Mouse (Mus musculus) ES-CJ7 (cell line): ENCODE data around the gene Tmem158.
A peak's percentile ranks its signal among the peaks of the same experiment; 100 is the strongest.

Experiments
- DNase-seq: peaks from one replicate; pipeline ENCODE4 v3.0.0; 2011; ENCODE audit warnings: low read depth, low spot score

Tmem158 gene

DNA sequence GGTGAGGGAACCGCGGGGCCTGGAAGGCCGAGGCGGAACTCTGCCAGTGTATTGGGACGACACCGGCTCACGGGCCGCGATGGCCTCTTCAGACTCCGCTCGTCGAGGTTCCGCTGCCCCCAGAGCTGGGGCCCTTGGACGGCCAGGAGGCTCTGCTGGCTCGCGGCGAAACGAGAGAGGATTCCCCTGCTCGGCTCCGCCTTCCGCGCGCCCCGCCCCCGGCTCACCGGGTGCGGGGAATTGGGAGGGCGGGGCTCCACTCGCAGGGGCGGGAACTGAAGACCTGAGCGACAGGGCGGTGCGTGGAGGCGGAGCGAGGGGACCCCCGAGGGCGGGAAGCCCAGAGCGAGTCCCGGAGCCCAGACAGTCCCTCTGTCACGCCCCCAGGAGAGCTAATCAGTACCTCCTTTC, at the start of gene Tmem158:
Gene Tmem158 (minus strand): TSS at position 154 of the 411 bp plus-strand sequence.
- peak; percentile 81 for DNase-seq

DNA sequence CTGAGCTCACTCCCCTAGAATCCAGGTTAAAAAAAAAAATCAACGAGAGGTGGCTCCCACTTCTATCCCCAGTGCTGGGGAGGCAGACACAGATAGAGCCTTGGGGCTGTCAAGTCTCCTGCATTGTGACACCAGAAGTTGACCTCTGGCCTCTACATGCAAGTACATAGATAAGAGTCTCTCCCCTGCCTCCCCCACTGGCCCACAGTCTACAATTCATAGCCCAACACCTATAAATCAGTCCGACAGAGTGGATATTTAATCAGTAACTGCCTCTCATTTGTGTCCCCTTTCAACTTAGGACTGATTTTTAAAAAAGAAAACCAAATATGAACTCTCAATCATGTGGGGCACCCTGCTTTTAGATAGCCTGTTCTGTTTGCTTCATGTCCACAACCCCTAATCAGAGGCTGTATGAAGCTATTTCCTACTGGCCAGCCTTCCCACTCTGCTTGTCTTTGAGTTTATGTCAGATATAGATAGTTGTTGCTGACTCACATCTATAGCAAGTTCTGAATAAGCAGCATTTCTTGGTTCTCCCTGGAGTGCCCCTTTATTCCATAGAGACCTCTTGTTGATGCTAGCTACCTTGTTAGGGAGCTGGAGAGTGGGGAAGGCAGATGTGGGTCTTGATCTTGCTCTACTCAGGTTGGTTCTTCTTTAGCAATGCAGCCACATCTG, 49.3 kb upstream of the Tmem158 start:
- DNase-seq: no peak

DNA sequence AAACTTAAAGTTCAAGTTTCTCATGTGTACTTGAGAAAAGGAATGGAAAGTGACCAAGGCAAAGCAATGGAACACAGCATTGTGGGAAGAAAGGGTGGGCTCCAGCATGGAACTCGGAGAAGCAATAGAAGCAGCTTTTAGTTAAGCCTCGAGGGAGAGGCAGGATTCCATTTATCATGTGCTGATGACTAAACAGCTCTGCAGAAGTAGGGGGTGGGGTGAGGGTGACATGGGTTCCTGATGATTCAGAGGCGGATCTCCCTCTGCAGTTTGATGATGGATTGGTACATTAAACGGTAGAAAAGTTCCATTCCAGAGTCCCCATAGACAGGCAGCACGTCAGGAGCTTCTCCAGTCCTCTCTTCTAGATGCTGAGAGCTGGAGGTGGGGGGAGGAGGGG, 48.5 kb upstream of the Tmem158 start:
- no peak for DNase-seq

DNA sequence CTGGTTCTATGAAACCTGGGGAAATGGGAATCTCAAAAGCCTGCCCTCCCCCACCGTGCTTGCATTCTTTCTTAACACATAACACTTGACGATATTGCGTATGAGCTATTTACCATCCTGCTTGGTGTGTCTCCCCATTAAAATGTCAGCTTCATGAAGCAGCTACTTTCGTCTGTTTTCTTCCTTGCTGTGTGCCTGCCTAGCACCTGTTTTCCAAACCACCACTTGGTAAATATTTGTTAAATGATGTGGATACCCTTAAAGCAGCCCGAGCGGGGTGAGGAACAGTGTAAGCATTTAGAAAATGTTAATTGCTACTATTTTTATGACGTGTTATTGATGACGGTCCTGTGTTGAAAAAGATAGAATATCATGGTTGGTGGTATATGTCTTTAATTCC, 44.4 kb upstream of the Tmem158 start:
- no peak for DNase-seq

DNA sequence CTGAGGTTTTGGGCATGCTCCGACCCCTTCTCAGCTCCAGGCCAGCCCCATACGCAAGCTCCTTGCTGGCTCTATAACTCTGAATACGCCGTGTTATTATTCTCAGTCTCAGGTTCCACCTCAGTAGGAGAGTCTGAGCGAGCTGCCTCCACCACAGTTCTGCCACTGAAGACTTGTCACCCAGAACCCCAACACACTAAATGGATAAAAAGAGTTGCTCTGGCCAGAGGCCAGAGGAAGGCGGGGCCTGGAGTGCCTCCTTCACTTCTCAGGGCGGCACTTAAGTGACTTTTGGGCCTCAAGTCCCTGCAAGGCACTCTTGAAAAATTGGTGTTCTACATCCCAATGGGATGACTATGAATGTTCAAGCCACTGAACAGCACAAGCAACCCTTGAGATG, 43.4 kb upstream of the Tmem158 start:
- DNase-seq: no peak

DNA sequence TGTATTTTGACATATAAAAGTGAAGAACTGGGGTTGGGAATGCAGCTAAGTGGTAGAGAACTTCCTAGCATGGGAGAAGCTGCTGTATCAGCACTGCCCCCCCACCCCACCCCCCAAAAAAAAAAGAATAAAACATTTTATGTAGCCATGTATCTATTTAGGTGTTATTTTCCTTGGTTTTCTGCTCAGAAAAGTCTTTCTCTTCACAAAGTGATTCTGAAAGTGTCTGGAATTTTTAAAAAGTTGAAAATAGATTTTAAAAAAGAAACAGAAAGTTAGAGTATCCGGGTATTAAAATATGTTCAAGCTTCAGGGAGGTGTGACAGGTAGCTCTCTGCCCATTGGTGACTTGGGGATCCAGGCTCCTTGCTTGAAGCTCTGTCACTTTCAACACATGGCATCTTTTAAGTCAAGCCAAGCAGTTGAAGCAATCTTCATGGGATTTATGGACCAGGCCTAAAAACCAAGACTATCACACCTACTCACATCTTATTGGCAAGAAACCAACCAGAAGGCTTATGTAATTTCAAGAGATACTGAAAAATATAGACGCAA, 42.3 kb upstream of the Tmem158 start:
- DNase-seq: no peak

DNA sequence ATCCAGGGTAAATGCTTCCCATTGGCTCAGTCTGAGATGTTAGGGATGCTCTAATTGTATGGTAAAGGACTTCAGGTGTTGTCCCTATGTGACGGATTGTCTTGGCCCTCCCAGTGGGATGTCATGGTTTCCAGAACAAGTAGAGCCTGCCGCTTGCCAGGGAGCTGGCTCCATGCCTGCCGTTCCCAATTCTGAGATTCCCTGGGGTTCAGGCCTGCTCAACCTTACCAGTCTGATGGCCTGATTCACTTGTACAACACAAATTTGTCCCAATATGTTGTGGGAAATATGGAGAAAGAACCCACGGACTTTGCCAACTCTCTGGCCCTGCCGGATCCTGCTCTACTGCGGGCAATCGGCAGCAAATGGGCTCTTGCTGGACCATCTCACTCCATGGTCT, 37.3 kb upstream of the Tmem158 start:
- DNase-seq: no peak

DNA sequence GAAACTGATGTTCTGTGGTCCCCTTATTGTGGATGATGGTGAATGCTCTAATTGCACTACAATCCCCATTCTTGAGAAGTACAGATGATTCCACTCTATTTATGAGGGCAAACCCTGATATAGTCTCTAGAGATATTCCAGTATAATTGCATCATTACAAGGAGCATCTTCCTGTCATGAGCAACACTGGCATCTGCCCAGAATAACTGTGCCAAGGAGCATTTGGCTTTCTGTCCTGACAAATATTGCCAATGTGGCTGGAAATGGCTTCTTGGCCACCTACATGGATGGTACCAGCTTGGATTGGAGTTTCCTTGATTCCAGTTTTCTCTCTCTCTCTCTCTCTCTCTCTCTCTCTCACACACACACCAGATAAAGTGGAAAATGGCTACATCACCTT, 35.7 kb upstream of the Tmem158 start:
- DNase-seq: no peak

DNA sequence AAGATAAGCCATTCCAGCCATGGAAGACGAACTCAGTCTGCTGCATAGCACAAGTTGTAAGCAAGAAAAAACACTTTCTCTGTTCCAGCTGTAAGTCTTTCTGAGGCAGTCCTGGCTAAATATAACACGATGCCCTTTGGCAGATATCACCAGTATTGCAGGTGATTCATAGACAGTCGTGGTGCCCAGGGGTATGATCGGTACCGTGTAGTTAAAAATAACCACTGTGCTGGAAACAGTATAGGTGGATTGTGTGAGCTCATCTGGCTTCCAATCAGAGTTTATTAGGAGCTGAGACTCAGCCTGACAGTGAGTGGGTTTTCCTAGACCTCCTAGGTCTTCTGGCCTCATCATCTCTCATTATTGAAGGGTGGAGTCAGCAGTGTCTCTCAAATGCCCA, 34.0 kb upstream of the Tmem158 start:
- DNase-seq: no peak

DNA sequence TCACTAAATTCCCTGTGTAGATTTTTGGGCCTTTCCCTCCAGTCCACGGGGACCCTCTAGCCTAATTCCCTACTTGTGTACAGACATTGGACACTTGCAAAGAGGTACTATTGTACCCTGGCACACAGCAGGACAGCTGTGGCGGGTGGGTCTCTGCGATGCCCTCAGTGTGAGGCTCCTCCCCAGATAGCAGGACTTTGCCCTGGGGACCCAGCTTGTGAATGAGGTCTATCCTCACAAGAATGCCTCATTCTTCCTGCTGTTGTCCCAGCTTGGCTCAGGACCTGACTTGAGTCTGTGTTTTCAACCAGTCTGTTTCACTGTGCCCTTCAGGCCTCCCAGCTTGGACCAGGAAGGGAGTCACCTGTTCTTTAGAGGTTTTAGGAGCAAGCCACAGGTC, 27.8 kb upstream of the Tmem158 start:
- no peak for DNase-seq

DNA sequence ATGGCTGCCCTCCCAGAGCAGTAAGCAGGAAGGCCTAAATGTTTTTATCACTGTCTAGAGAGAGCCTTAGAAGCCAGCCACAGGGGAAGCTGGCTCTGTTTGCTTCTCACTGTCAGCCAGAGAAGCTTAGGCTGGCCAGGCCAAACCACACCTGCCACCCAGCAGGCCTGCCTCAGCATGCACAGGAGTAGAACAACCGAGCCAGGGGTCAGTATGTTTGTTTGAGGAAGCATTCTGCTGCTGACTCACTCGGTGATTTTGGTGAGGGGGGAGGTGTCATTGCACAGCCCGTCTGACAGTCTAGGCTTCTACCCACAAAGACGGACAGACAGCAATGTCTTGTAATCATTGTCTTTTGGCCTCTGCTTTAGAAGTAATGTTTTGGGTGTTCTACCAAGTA, 25.1 kb upstream of the Tmem158 start:
- DNase-seq: no peak

DNA sequence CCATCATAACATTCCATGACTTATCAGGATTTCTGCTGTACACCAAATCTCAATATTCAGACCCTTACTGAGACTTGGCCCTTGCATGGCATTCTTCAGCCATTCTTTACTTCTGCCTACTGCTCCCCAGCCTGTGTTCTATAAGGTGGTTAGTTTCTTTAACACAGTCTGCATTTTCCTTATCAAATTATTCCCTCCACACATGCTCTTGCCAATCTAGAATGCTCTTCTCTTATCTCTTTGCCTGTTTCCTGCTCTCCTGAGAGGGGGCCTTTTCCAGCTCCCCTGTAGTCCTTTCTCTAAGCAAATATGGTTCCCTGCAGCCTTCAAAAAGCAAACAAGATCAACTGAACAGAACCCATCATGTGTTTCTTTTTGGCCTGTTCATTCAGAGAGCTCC, 20.2 kb upstream of the Tmem158 start:
- no peak for DNase-seq

DNA sequence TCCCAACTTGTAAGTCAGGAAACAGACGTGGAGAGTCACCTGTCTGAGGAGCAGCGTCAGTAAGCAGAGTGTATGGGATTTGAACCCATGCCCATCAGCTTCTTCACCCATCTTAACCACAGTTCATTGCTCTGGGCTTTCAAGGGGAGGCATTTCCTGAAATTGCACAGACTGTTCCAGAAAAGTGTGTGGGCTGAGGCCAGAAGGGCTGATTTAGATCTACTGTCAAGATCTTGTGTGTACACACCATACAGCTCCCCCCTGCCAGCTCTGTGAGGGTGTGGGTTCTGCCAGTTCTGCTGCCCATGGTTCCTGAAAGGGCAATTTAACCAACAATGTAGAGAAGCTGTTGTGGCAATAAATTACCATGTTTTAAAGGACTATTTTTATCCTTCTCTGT, 17.4 kb upstream of the Tmem158 start:
- no peak for DNase-seq

DNA sequence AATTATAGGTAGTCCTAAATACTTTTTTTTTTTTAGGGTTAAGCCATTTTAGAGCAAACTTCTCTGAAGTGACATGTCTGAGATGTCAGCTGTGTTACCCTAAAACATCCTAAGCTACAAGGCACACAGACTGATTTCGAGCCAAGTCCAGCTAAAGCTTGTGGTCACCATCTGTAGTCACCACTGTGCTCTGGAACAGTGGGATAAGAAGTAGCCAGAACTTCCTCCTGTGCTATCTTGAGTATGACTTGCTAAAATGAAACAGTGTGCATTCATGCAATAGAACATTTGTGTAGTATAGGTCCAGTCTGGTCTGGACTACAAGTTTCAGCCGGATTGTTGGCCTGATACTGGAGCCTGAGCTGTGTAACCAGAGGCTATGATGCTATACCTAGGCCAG, 14.8 kb upstream of the Tmem158 start:
- no peak for DNase-seq

DNA sequence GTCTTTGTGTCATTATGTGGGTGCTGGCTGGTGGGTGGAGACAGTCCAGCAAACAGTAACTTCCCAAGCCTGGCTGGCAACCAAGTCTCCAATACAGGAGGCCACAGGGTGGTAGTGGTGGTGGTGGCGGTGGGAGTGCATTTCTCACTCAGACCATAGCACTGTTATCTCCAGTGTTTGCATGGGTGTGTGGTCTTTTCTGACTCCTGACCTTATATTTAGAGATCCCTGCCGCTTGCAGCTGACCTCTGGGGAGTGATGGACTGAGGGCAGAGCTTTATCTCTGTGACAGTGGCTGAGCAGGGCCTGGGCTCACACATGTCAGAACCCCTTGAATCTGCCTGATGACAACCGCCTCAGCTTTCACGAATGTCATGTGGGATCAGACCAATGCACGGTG, 14.1 kb upstream of the Tmem158 start:
- no peak for DNase-seq

DNA sequence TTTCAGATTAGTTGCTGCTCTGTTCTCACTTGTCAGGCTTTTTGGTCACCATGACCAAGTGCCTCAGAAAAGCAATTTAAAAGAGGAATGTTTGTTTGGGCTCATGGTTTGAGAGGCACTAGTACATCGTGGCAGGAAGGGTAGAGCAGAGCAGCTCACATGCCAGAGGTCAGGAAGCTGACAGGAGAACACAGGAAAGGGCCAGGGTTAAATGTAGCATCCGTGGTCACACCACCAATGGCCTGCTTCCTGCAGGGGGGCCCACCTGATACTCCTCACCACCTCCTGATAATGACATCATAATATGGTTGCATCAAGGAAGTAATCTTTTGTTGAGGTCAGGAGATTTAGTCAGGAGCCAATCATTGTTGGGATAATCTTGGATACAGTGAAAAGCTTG, 13.3 kb upstream of the Tmem158 start:
- DNase-seq: no peak

DNA sequence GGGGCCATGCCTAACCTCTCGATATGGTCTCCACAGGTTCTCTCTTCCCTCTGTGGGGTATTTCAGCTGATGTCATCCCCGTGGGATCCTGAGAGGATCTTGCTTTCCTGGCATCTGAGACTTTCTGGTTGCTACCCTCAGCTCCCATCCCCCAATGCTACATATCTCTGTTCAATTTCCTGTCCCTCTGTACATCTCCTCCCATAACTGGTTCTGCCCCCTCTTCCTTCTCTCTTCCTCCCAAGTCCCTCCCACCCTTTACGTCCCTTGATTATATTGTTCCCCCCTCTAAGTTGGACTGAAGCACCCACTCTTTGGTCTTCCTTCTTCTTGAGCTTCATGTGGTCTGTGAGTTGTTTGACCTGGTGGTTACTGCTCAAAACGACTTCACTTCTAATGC, 11.0 kb upstream of the Tmem158 start:
- no peak for DNase-seq

DNA sequence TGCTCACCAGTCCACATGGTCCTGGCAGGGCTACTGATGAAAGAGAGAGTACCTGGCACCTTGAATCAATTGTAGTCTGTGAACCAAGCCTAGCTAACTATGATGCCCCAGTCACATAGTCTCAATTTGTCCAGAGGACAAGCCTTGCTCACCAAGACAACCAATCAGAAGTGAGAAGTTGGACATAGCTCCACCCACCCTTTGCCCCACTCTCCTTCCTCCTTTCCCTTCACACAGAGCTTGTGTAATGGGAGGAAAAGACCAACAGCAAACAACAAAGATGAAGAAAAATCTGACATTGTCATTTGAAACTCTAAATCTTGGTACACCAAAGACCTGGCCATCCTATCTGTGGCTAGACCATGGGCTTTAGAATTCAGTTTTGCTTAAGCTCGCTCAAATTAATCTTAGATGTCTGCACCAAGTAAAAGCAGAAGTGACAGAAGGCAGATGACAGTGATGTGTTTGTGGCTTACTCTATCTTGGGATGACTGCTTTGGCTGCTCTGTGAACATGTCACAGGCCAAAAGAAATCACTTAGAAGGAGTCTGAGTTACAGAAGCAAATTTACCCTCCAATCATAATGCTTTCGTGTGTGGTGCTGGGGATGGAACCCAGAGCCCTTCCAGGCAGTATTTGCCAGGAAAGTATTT, 9.5 kb upstream of the Tmem158 start:
- DNase-seq: no peak

DNA sequence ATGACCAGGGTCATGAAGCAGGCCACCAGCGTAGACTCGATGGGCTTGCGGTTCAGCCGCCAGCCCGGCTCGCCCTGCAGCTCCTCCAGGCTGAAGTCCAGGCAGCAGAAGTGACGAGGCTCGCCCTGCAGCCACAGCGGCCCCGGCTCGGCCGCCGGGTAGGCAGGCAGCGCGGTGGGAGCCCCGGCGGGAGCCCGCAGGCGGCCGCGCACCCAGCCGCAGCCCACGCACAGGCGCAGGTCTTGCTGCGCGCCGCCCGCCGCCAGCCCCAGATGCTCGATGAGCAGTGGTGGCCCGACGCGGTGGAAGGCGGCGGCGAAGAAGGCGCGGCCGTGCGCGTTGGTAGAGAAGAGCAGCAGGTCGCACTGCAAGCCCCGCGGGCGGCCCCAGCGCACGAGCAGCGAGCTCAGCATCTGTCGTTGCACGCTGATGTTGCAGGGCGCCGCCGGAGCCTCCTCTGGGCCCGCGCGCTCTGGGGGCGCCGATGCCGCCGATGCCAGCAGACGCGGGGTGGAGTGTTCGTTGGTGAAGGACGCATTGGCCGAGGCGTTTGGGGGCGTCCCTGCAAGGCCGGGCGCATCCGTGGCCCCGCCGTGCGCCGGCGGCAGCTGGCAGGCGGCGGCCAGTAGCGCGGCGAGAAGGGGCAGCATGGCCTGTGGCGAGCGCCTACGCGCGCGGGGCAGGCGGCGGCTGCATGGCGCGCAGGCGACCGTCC, 511 bp downstream of the Tmem158 start:
- DNase-seq: peak; percentile 45

DNA sequence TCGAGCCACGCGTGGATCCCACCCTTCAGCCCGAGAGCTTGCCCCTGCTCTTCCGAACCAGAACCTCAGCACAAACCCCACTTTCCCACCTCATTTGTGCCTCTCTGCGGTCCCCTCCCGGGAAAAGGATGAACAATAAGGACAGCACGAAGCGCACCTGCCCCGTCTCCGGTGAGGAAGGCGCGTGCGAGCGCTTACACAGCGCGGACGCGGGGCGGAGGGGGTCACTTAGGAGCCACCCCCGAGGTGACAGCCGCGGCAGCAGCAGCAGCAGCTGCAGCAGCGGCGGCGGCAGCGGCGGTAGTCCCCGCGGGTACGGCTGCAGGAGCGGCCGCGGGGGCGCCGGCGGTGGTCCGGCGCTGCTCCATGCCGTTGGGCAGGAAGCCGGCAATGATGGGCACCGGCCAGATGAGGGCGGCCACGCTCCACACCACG, 1.1 kb downstream of the Tmem158 start:
- peak; percentile 54 for DNase-seq

DNA sequence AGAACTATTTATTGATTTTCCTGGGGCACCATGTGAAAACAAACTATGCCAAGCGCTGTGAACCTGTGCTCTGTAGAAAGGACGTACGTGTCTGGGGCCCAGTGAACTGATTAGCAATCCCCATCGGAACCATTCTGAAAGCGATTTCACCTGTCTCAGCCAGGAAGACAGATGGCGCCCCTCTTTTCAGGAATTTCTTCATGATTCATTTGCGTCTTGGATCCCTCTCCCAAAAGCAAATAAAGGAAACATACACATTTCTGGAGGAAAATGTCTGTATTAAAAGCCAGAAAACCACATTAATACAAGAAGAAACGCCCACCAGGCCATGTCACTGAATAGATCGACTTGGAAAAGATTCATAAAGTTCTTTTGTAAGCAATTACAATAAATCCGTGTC, 1.8 kb downstream of the Tmem158 start:
- no peak for DNase-seq

DNA sequence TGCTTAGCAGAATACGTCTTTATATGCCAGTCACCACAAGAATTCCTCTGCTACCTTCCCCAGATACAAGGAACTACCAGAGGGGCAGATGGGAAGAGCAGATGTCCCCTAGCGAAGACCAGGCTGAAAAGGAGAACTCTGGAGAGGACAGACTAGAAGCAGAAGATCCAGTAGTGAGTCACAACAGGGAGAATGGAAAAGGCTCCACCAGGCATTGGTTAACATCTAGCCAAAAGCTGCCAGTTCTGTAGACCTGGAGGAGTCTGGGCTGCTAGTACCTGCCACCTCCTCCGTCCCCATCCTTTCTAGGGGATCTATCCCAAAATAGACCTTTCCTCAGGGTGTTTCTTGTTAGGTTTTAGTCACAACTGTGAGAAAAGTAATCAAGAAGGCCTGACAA, 4.8 kb downstream of the Tmem158 start:
- no peak for DNase-seq

DNA sequence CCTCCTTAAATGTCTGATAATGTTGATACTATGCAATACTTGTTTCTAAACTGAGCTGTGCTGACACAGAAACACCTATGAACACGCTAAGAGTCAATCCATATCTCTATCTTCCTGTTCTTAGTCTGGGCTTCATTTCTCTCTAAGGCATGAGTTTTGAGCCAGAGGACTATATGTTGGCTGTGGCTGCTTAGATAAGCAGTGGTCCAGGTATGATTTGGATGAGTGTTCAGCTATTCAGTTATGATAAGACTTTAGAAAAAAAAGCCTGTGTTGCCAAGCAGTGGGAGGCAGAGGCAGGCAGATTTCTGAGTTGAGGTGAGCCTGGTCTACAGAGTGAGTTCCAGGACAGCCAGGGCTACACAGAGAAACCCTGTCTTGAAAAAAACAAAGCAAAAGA, 12.6 kb downstream of the Tmem158 start:
- no peak for DNase-seq
